Mouse (Mus musculus): ENCODE measurements at regions not wholly inside any gene's neighbourhood (a gene's known extent, or its start where the extent isn't known, plus 50 kb on each side); places are given as distances from the start of the nearest gene placed in this dataset.

GRCm38 (mm10) chr3:74289864-74290263 is 581.6 kb upstream of the Bche start:
- Histone ChIP-seq H3K27me3 (replicated peaks) (no peaks in the 10 kb centered on the region), H3K9ac (no peak overlapping the region), H3K4me1 (no peaks in the 10 kb centered on the region), H3K36me3 (no peaks in the 10 kb centered on the region), H3K4me3 (replicated peaks) (no peak overlapping the region), H3K4me2 (no peak overlapping the region), H3K9me3 (no peaks in the 10 kb centered on the region), H3K27ac (no peak overlapping the region)
- 83% methylated on average over 1 of the region's 1 CpGs for WGBS
- no peak for ATAC-seq (ENCODE audit: insufficient read depth, low FRiP score, low read depth)

DNA sequence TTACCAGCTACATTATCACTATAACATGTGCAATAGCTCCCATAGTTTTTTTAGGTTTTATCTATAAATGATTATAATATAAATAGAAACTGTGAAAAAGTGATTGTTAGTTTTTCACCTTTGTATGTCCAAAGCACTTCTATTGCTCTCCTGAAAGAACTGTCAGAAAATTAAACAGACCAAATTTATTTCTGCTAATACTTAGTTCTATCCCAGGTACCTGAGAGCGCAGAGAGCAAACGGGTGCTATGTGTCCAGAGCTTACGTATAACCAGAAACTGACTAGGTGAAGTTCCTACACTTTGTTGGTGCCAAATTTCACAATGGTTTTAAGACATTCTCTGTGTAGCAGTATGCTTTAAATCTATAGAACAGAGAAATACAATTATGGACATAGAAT is 535.4 kb upstream of the Bche start:
- Histone ChIP-seq H3K36me3 (no peaks in the 10 kb centered on the region), H3K4me3 (replicated peaks) (no peak overlapping the region), H3K4me2 (no peak overlapping the region), H3K27ac (no peak overlapping the region), H3K4me1 (no peaks in the 10 kb centered on the region), H3K27me3 (replicated peaks) (no peaks in the 10 kb centered on the region), H3K9me3 (no peaks in the 10 kb centered on the region), H3K9ac (no peak overlapping the region)
- peak; percentile 70; the same call in 1 of the 2 replicates for ATAC-seq (ENCODE audit: insufficient read depth, low FRiP score, low read depth)
- 74% methylated on average over 3 of the region's 3 CpGs for WGBS
